Mouse (Mus musculus): ENCODE measurements around the gene Inip. TPM values are rescaled to one million over a fixed set of nuclear protein-coding genes. Genes with fewer than 3 reads are reported as not detected.

Inip gene
- polyA plus RNA-seq, 1 experiment = 4.1 TPM

GRCm38 (mm10) chr4:59819477-59820022, 18.2 kb upstream of the Inip start:
- H3K36me3 ChIP-seq (ENCODE audit: control insufficient read depth, insufficient read depth, low read length) = no peaks in the 10 kb centered on the region
- 79% methylated on average over 12 of the region's 12 CpGs for WGBS
- no peak overlapping the region for H3K4me3 ChIP-seq (ENCODE audit: low read depth, low read length)
- H3K27me3 ChIP-seq (ENCODE audit: control insufficient read depth, insufficient read depth, low read length) = no peaks in the 10 kb centered on the region
- H3K27ac ChIP-seq (ENCODE audit: insufficient read depth, low read depth, low read length) = no peak overlapping the region
- no peak for TF ChIP-seq CTCF (IDR thresholded peaks at IDR 0.05; ENCODE audit: extremely low read depth, insufficient read length, insufficient replicate concordance, low read depth, low read length)
- TF ChIP-seq POLR2A (IDR thresholded peaks at IDR 0.05; ENCODE audit: low read depth, low read length) = no peak
- peaks cover 6% of the 10 kb centered on the region for H3K4me1 ChIP-seq (ENCODE audit: control insufficient read depth, insufficient read depth, insufficient read length, low read length)

- H3K4me3 ChIP-seq (ENCODE audit: low read depth, low read length) = no peak overlapping the region
- H3K36me3 ChIP-seq (ENCODE audit: control insufficient read depth, insufficient read depth, low read length) = no peaks in the 10 kb centered on the region
- 66% methylated on average over 7 of the region's 7 CpGs for WGBS
- peaks cover 6% of the 10 kb centered on the region for H3K4me1 ChIP-seq (ENCODE audit: control insufficient read depth, insufficient read depth, insufficient read length, low read length)
- no peak for TF ChIP-seq POLR2A (IDR thresholded peaks at IDR 0.05; ENCODE audit: low read depth, low read length)
- no peak for TF ChIP-seq CTCF (IDR thresholded peaks at IDR 0.05; ENCODE audit: extremely low read depth, insufficient read length, insufficient replicate concordance, low read depth, low read length)
- no peak overlapping the region for H3K27ac ChIP-seq (ENCODE audit: insufficient read depth, low read depth, low read length)
- no peaks in the 10 kb centered on the region for H3K27me3 ChIP-seq (ENCODE audit: control insufficient read depth, insufficient read depth, low read length)
These were observed 17.7 kb upstream of the Inip start for GRCm38 (mm10) chr4:59819054-59819472.

GRCm38 (mm10) chr4:59818498-59818897, 17.1 kb upstream of the Inip start:
- peaks cover 6% of the 10 kb centered on the region for H3K4me1 ChIP-seq (ENCODE audit: control insufficient read depth, insufficient read depth, insufficient read length, low read length)
- TF ChIP-seq POLR2A (IDR thresholded peaks at IDR 0.05; ENCODE audit: low read depth, low read length) (no peak), CTCF (IDR thresholded peaks at IDR 0.05; ENCODE audit: extremely low read depth, insufficient read length, insufficient replicate concordance, low read depth, low read length) (no peak)
- no peak overlapping the region for H3K27ac ChIP-seq (ENCODE audit: insufficient read depth, low read depth, low read length)
- H3K27me3 ChIP-seq (ENCODE audit: control insufficient read depth, insufficient read depth, low read length) = no peaks in the 10 kb centered on the region
- no peaks in the 10 kb centered on the region for H3K36me3 ChIP-seq (ENCODE audit: control insufficient read depth, insufficient read depth, low read length)
- 91% methylated on average over 10 of the region's 10 CpGs for WGBS
- H3K4me3 ChIP-seq (ENCODE audit: low read depth, low read length) = no peak overlapping the region

- Histone ChIP-seq H3K27me3 (ENCODE audit: control insufficient read depth, insufficient read depth, low read length) (no peaks in the 10 kb centered on the region), H3K4me3 (ENCODE audit: low read depth, low read length) (no peak overlapping the region), H3K27ac (ENCODE audit: insufficient read depth, low read depth, low read length) (no peak overlapping the region), H3K36me3 (ENCODE audit: control insufficient read depth, insufficient read depth, low read length) (no peaks in the 10 kb centered on the region), H3K4me1 (ENCODE audit: control insufficient read depth, insufficient read depth, insufficient read length, low read length) (peaks cover 6% of the 10 kb centered on the region)
- TF ChIP-seq POLR2A (IDR thresholded peaks at IDR 0.05; ENCODE audit: low read depth, low read length) (no peak), CTCF (IDR thresholded peaks at IDR 0.05; ENCODE audit: extremely low read depth, insufficient read length, insufficient replicate concordance, low read depth, low read length) (no peak)
- 82% methylated on average over 5 of the region's 5 CpGs for WGBS
These were observed 16.4 kb upstream of the Inip start for GRCm38 (mm10) chr4:59817790-59818189.

GRCm38 (mm10) chr4:59816477-59816876, 15.1 kb upstream of the Inip start:
- Histone ChIP-seq H3K4me1 (ENCODE audit: control insufficient read depth, insufficient read depth, insufficient read length, low read length) (peaks cover 2% of the 10 kb centered on the region), H3K4me3 (ENCODE audit: low read depth, low read length) (no peak overlapping the region), H3K27me3 (ENCODE audit: control insufficient read depth, insufficient read depth, low read length) (no peaks in the 10 kb centered on the region), H3K36me3 (ENCODE audit: control insufficient read depth, insufficient read depth, low read length) (no peaks in the 10 kb centered on the region), H3K27ac (ENCODE audit: insufficient read depth, low read depth, low read length) (no peak overlapping the region)
- WGBS = 42% methylated on average over 9 of the region's 9 CpGs
- TF ChIP-seq POLR2A (IDR thresholded peaks at IDR 0.05; ENCODE audit: low read depth, low read length) = no peak
- TF ChIP-seq CTCF (IDR thresholded peaks at IDR 0.05; ENCODE audit: extremely low read depth, insufficient read length, insufficient replicate concordance, low read depth, low read length) = no peak

GRCm38 (mm10) chr4:59816016-59816415, 14.6 kb upstream of the Inip start:
- Histone ChIP-seq H3K4me1 (ENCODE audit: control insufficient read depth, insufficient read depth, insufficient read length, low read length) (peaks cover 2% of the 10 kb centered on the region), H3K27ac (ENCODE audit: insufficient read depth, low read depth, low read length) (no peak overlapping the region), H3K27me3 (ENCODE audit: control insufficient read depth, insufficient read depth, low read length) (no peaks in the 10 kb centered on the region), H3K4me3 (ENCODE audit: low read depth, low read length) (no peak overlapping the region), H3K36me3 (ENCODE audit: control insufficient read depth, insufficient read depth, low read length) (no peaks in the 10 kb centered on the region)
- 71% methylated on average over 5 of the region's 5 CpGs for WGBS
- TF ChIP-seq CTCF (IDR thresholded peaks at IDR 0.05; ENCODE audit: extremely low read depth, insufficient read length, insufficient replicate concordance, low read depth, low read length) (no peak), POLR2A (IDR thresholded peaks at IDR 0.05; ENCODE audit: low read depth, low read length) (no peak)

GRCm38 (mm10) chr4:59815121-59815810, 13.9 kb upstream of the Inip start:
- no peak overlapping the region for H3K4me3 ChIP-seq (ENCODE audit: low read depth, low read length)
- TF ChIP-seq POLR2A (IDR thresholded peaks at IDR 0.05; ENCODE audit: low read depth, low read length) (no peak), CTCF (IDR thresholded peaks at IDR 0.05; ENCODE audit: extremely low read depth, insufficient read length, insufficient replicate concordance, low read depth, low read length) (no peak)
- WGBS = 60% methylated on average over 4 of the region's 4 CpGs
- peak overlapping the region; percentile 10; the same call in 1 of the 2 replicates for H3K27ac ChIP-seq (ENCODE audit: insufficient read depth, low read depth, low read length)
- H3K4me1 ChIP-seq (ENCODE audit: control insufficient read depth, insufficient read depth, insufficient read length, low read length) = peaks cover 2% of the 10 kb centered on the region
- H3K27me3 ChIP-seq (ENCODE audit: control insufficient read depth, insufficient read depth, low read length) = no peaks in the 10 kb centered on the region
- no peaks in the 10 kb centered on the region for H3K36me3 ChIP-seq (ENCODE audit: control insufficient read depth, insufficient read depth, low read length)

Measured in small intestine, adult 2 months (tissue).